Mouse (Mus musculus) E14TG2a.4 (cell line): ENCODE results near the gene Gm44965.
A peak's percentile ranks its signal among the peaks of the same experiment; 100 is the strongest.
"Not testable (repeated sequence)": the region's sequence is repeated elsewhere in the genome, so short reads cannot be mapped to it uniquely, and the experiment has no call there.

Experiments
- H3K27me3 ChIP-seq: 2 replicates; pipeline ENCODE4 v1.6.1; 2014; ENCODE audit warnings: low read length, control low read depth; ENCODE audit not compliant: insufficient read depth
- H3K36me3 ChIP-seq: 2 replicates; pipeline ENCODE4 v1.6.1; 2014; ENCODE audit warnings: low read length, control low read depth; ENCODE audit not compliant: insufficient read depth
- H3K4me1 ChIP-seq: replicated peaks from 2 replicates; pipeline ENCODE4 v1.6.1; 2014; ENCODE audit warnings: low read depth, low read length, control low read depth
- H3K4me3 ChIP-seq: replicated peaks from 2 replicates; pipeline ENCODE4 v1.5.1; 2014; ENCODE audit warnings: mild to moderate bottlenecking, low read length
- H3K9me3 ChIP-seq: 2 replicates; pipeline ENCODE4 v1.6.1; 2014; ENCODE audit warnings: low read length, control low read depth
- CTCF ChIP-seq: conservative IDR thresholded peaks from 2 replicates; pipeline ENCODE4 v1.5.1; 2014; ENCODE audit warnings: low read length
- NANOG ChIP-seq: IDR thresholded peaks from 2 replicates; pipeline ENCODE4 v1.6.1; 2014; ENCODE audit warnings: borderline replicate concordance, low read length, mixed read lengths
- POU5F1 ChIP-seq: IDR thresholded peaks from 2 replicates; pipeline ENCODE4 v1.6.1; 2014; ENCODE audit warnings: low read length, borderline replicate concordance

Gene Gm44965

DNA sequence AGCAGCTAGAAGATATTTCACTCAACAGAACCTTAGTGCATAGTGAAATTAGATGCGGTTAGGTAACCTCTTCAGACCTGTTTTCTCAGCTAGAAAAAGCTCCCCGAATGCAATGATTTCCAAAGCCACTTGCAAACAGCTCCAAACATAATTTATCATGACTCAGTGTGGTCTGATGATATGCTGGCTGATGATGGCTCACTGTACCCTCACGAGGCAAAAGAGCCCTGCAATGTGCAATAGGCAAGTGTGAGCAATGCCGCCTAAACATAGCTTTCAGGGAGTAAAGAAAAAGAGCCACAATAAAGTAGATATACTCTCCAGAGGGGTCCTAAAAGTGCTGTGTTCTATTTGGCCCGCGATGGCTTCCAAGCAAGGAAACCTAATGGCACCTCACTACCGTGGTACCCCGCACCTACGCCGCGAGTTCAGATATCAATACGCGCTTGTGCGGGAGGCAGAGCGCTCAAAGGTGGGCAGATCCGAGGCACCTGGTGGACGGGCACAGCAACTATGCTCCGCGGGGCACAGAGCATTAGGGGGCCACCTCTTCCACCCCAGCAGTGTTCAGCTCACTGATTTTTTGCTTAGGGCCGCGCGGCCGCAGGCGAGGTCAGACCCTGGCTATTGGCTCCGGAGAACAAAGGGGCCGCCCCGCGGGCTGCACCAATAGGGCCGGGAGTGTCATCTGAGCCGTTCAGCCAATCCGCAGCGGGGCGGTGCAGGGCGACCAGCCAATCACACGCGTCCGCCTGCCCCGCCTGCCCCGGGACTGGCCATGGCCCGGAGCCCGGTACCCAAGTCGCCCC, 7.7 kb downstream of the Gm44965 start, which contains the start of gene Zfp775:
Gene Zfp775, plus strand, starts transcription at position 793 of the 809 bp plus-strand sequence.
- H3K9me3 ChIP-seq, result no peaks in the 10 kb centered on the region
- H3K36me3 ChIP-seq, result peaks cover 9% of the 10 kb centered on the region; the same call in 1 of the 2 replicates
- H3K27me3 ChIP-seq, result peaks cover 64% of the 10 kb centered on the region
- H3K4me1 ChIP-seq, result peaks cover 36% of the 10 kb centered on the region
- TF ChIP-seq CTCF (no peak), NANOG (no peak), POU5F1 (no peak)
- H3K4me3 ChIP-seq, result peak within 1 kb of the TSS; percentile 83

DNA sequence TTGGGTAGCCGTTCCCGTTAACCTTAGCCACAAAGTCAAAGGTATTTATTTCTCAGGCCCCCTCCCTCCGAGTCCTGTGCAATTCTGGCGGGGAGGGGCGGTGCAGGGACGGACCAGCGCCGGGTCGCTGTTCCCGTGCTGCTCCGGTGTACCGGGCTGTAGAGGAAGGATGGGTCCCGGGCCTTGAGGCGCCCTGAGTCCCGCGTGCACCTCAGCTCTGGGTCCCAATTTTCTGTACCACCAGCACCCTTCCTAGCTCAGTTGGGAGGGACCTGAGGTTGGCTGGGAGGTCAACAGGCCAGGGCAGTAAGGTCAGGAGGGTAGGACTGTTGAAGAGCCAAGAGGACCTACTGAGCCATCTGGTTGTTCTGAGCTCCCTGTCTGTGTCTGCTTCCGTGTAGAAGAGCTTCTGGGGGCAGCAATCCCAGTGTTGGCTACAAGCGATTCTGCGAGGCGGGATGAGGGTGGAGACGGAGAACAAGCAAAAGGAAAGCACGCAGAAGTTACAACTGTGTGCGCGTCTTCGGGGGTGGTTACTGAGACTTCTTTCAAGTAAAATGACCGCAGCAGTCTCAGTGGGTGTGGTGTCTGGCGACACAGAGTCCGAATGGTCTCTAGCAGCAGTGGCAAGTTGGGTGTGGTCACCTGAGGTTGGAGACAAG, 8.5 kb downstream of the Gm44965 start:
- peaks cover 56% of the 10 kb centered on the region for H3K27me3 ChIP-seq
- TF ChIP-seq NANOG (no peak), POU5F1 (no peak), CTCF (no peak)
- peaks cover 9% of the 10 kb centered on the region; the same call in 1 of the 2 replicates for H3K36me3 ChIP-seq
- H3K9me3 ChIP-seq, result no peaks in the 10 kb centered on the region
- peak overlapping the region; percentile 83 for H3K4me3 ChIP-seq
- peaks cover 29% of the 10 kb centered on the region for H3K4me1 ChIP-seq

DNA sequence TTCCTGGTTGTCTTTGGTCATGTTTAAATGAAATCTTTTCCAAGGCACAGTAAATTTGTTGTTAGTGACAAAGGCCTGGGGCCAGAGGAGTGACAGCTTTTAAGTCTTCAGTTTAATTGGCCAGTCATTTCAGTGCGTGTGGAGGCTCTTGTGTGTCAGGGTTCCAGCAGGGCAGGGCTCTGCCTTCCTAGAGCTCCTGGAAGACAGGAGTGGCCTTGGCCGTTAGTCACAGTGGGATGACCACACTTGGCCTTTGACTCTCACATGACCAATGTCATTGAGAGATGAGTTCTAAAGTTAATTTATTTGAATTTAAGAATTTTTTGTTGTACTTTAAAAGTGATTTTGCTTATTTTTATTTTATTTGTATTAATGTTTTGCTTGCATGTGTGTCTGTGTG, 14.4 kb downstream of the Gm44965 start:
- H3K4me3 ChIP-seq, result no peak overlapping the region
- TF ChIP-seq CTCF, result no peak
- TF ChIP-seq POU5F1, result no peak
- TF ChIP-seq NANOG, result no peak
- peaks cover 22% of the 10 kb centered on the region for H3K4me1 ChIP-seq
- peaks cover 4% of the 10 kb centered on the region for H3K36me3 ChIP-seq
- peaks cover 2% of the 10 kb centered on the region; the same call in 1 of the 2 replicates for H3K27me3 ChIP-seq
- H3K9me3 ChIP-seq, result no peaks in the 10 kb centered on the region

DNA sequence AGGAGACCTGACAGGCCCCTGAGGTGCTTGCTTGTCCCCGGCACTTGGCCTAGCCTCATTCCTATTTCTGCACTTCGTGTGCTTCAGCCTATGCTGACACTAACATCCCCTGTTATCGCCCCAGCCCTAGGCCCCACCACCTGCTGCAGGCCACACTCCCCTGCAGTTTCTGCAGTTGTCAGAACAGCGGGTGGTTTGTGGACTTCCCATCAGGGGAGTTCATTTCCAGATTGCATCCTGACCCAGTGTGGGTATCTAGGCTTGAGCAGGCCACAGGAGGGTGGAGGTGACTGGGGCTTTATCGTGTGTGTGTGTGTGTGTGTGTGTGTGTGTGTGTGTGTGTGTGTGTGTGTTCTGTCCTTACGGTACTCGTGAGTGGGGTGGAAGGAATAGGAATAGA, 15.8 kb downstream of the Gm44965 start:
- H3K27me3 ChIP-seq, result no peaks in the 10 kb centered on the region; the same call in 1 of the 2 replicates
- H3K36me3 ChIP-seq, result peaks cover 17% of the 10 kb centered on the region
- no peaks in the 10 kb centered on the region; the same call in 1 of the 2 replicates for H3K9me3 ChIP-seq
- H3K4me3 ChIP-seq, result no peak overlapping the region
- TF ChIP-seq NANOG (no peak), POU5F1 (no peak), CTCF (no peak)
- peaks cover 21% of the 10 kb centered on the region for H3K4me1 ChIP-seq

DNA sequence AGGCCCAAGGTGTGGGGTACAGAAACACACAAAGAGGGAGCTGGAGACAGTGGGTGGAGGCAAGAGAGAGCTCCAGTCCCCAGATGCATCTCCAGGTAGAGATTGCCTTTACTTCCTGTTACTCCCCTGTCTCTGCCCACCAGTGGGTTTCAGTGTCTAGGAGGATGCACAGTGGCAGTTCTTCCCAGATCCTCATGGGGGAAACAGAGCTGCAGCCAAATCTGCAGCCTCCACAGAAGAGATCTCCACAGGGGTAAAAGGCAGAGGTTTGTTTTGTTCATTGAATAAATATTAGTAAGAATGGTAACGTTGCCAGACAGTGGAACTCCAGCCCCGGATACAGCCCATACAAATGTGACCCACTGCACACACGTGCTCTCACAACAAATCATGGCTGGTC, 16.9 kb downstream of the Gm44965 start:
- TF ChIP-seq POU5F1 (no peak), CTCF (no peak), NANOG (no peak)
- no peaks in the 10 kb centered on the region; the same call in 1 of the 2 replicates for H3K27me3 ChIP-seq
- no peak overlapping the region for H3K4me3 ChIP-seq
- peaks cover 19% of the 10 kb centered on the region for H3K36me3 ChIP-seq
- peaks cover 21% of the 10 kb centered on the region for H3K4me1 ChIP-seq
- no peaks in the 10 kb centered on the region; the same call in 1 of the 2 replicates for H3K9me3 ChIP-seq

DNA sequence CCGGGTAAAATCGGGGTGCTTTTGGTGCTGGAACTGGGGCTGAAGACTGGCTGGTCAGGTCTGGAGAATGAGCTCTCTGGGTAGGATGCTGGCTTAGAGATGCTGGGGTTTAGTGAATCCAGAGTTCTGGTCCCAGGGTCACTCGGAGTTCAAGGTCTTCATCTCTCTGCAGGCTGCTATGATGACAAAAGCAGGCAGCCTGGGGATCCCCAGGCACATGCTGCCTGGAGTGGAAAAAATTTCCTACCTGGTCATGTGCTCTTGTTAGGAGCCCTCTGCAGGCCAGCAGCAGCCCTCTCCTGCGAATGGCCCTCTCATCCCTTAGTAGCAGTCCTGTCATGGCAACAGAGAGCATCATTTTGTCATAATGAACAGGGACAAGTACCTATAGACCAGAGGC, 19.7 kb downstream of the Gm44965 start:
- Histone ChIP-seq H3K27me3 (peaks cover 3% of the 10 kb centered on the region; the same call in 1 of the 2 replicates), H3K4me3 (no peak overlapping the region), H3K9me3 (no peaks in the 10 kb centered on the region; the same call in 1 of the 2 replicates), H3K4me1 (peaks cover 11% of the 10 kb centered on the region), H3K36me3 (peaks cover 19% of the 10 kb centered on the region)
- TF ChIP-seq CTCF (no peak), POU5F1 (no peak), NANOG (no peak)

DNA sequence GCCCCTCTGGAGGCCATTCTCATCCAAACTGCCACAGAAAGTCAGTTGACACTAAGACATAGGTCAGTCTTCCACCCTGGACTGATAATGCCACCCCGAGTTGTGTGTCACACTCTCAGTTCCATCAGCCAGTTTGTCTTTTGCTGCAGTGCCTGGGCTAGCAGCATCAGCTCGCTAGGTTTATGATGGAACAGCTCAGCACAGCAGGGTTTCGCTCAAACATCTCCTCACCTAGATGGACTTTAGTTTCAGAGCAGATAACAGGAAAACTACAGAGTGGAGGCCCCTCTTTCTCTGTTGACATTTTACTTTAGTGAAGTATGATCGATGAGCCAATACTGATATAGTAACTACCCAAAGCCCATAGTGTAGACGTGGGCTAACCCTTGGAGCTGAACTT, 21.0 kb downstream of the Gm44965 start:
- TF ChIP-seq POU5F1 (no peak), NANOG (no peak), CTCF (no peak)
- no peak overlapping the region for H3K4me3 ChIP-seq
- peaks cover 10% of the 10 kb centered on the region for H3K4me1 ChIP-seq
- no peaks in the 10 kb centered on the region; the same call in 1 of the 2 replicates for H3K9me3 ChIP-seq
- peaks cover 14% of the 10 kb centered on the region for H3K27me3 ChIP-seq
- H3K36me3 ChIP-seq, result peaks cover 19% of the 10 kb centered on the region

DNA sequence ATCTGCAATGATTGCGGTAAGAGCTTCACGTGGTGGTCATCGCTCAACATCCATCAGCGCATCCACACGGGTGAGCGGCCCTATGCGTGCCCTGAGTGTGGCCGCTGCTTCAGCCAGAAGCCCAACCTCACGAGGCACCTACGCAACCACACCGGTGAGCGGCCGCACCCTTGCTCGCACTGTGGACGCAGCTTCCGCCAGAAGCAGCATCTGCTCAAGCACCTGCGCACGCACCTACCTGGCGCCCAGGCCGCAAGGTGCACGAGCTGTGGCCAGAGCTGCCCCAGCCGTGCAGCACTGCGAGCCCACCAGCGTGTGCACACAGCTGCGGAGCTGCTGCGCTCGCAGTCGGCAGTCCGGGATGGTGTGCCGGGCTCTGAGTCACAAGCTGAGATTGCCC, 26.3 kb downstream of the Gm44965 start:
- Histone ChIP-seq H3K27me3 (peaks cover 38% of the 10 kb centered on the region), H3K9me3 (no peaks in the 10 kb centered on the region), H3K36me3 (no peaks in the 10 kb centered on the region; the same call in 1 of the 2 replicates), H3K4me3 (peak overlapping the region; percentile 77), H3K4me1 (peaks cover 37% of the 10 kb centered on the region)
- TF ChIP-seq NANOG (no peak), CTCF (no peak), POU5F1 (no peak)

DNA sequence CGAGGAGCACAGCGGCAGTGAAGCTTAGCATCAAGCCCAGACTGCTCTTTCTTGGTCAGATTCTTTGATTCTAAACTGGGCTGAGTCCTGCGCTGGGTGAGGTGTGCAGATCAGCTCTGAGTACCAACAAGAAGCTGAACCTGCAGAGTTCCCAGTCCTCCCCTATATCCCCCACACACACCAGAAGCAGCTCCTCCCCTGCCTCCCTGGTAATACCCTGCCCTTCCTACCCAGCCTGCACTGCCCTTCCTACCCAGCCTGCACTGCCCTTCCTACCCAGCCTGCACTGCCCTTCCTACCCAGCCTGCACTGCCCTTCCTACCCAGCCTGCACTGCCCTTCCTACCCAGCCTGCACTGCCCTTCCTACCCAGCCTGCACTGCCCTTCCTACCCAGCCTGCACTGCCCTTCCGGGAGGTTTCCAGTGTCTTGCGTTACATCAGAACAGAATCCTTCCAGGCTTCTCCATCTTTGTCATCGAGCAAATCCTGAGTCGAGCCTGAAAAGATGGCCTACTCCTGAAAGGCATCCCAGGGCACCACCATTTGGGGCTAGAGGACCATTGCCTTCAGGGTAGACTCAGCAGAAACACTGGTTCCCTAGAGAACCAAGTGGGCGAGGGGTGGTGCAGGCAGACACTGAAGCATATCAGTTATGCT, 28.6 kb downstream of the Gm44965 start:
- Histone ChIP-seq H3K27me3 (peaks cover 61% of the 10 kb centered on the region), H3K4me1 (peaks cover 47% of the 10 kb centered on the region), H3K4me3 (peak overlapping the region; percentile 71)
- not testable (repeated sequence) for H3K36me3 ChIP-seq, H3K9me3 ChIP-seq
